Mouse (Mus musculus) neural tube, embryonic 11.5 days (tissue): ENCODE results near the gene Shc3. TPM values are rescaled to one million over a fixed set of nuclear protein-coding genes. Genes with fewer than 3 reads are reported as not detected.

Experiments used
- ATAC-seq: fragments of 200-750 bp; cut with Nextera tagmentation; 2 replicates; pipeline ENCODE4 v1.8.0; 2017; ENCODE audit warnings: moderate number of reproducible peaks, mild to moderate bottlenecking, moderate TSS enrichment, moderate library complexity; ENCODE audit not compliant: insufficient read depth, low FRiP score, low TSS enrichment
- DNase-seq: peaks from one replicate; pipeline ENCODE4 v3.0.0-alpha.2; 2015; ENCODE audit warnings: low spot score
- H3K27ac ChIP-seq: fragments of 300-500 bp; sonication (generic); 2 replicates; pipeline ENCODE4 v1.5.1; 2014; ENCODE audit warnings: low read depth, mild to moderate bottlenecking, low read length
- H3K27me3 ChIP-seq: fragments of 300-500 bp; sonication (generic); 2 replicates; pipeline ENCODE4 v1.6.1; 2014; ENCODE audit warnings: mild to moderate bottlenecking, low read length, mixed read lengths; ENCODE audit not compliant: control insufficient read depth, insufficient read depth
- H3K36me3 ChIP-seq: fragments of 300-500 bp; sonication (generic); 2 replicates; pipeline ENCODE4 v1.6.1; 2014; ENCODE audit warnings: mild to moderate bottlenecking, low read length, moderate library complexity, mixed read lengths; ENCODE audit not compliant: control insufficient read depth, insufficient read depth
- H3K4me1 ChIP-seq: fragments of 300-500 bp; sonication (generic); 2 replicates; pipeline ENCODE4 v1.6.1; 2014; ENCODE audit warnings: low read length, mixed read lengths; ENCODE audit not compliant: control insufficient read depth, insufficient read depth
- H3K4me2 ChIP-seq: fragments of 300-500 bp; sonication (generic); 2 replicates; pipeline ENCODE4 v1.6.1; 2014; ENCODE audit warnings: low read depth, mild to moderate bottlenecking, moderate library complexity
- H3K4me3 ChIP-seq: fragments of 300-500 bp; sonication (generic); 2 replicates; pipeline ENCODE4 v1.5.1; 2014; ENCODE audit warnings: low read depth, low read length
- H3K9ac ChIP-seq: fragments of 300-500 bp; sonication (generic); 2 replicates; pipeline ENCODE4 v1.6.1; 2014; ENCODE audit warnings: mild to moderate bottlenecking, low read length
- H3K9me3 ChIP-seq: fragments of 300-500 bp; sonication (generic); 2 replicates; pipeline ENCODE4 v1.6.1; 2016; ENCODE audit warnings: low read length; ENCODE audit not compliant: control insufficient read depth
- WGBS: fragments of 180-500 bp; shearing (Covaris S2); extraction: QIAGEN DNeasy Blood & Tissue Kit; methylation state at CpG from one replicate; pipeline ENCODE4 v1.1.7; 2014; 5-methylcytosine and 5-hydroxymethylcytosine counted together
- polyA plus RNA-seq: library from polyadenylated mRNA; unstranded; fragments of >200 nt; fragmentation: Nextera tagmentation; extraction: Ambion mirVana; gene quantifications from 2 replicates; pipeline ENCODE4 v1.2.1, GENCODE M21; 2014

Shc3 gene
- polyA plus RNA-seq, 1 experiment from 2014 or later = 2.9 TPM

DNA sequence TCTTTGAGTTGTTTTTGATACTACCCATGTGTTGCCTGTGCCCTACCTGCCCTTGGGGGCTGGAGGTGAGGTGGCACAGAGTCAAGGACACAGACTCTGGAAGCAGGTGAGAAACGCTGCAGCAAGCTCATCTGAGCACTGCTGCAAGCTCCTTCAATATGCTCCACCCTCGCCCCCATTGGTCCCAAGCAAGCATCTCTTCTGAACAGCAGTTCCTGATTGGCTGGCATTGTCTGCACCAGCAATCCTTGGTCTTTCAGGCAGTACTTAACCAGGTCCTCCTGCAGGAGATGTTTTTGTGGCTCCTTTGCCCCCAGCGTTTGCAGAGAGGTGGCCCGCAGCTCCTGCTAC lies 34.6 kb upstream of the Shc3 start:
- no peaks in the 10 kb centered on the region for H3K27me3 ChIP-seq
- H3K36me3 ChIP-seq = no peaks in the 10 kb centered on the region
- H3K4me2 ChIP-seq = no peak overlapping the region
- DNase-seq = no peak
- 0 out of 2 replicates have a peak, but pooled peaks cover 5% of the 10 kb centered on the region for H3K4me1 ChIP-seq
- H3K4me3 ChIP-seq = no peak overlapping the region
- H3K9me3 ChIP-seq = no peaks in the 10 kb centered on the region
- H3K27ac ChIP-seq = no peak overlapping the region
- no peak for ATAC-seq
- WGBS = 43% methylated on average over 4 of the region's 4 CpGs
- H3K9ac ChIP-seq = no peak overlapping the region

DNA sequence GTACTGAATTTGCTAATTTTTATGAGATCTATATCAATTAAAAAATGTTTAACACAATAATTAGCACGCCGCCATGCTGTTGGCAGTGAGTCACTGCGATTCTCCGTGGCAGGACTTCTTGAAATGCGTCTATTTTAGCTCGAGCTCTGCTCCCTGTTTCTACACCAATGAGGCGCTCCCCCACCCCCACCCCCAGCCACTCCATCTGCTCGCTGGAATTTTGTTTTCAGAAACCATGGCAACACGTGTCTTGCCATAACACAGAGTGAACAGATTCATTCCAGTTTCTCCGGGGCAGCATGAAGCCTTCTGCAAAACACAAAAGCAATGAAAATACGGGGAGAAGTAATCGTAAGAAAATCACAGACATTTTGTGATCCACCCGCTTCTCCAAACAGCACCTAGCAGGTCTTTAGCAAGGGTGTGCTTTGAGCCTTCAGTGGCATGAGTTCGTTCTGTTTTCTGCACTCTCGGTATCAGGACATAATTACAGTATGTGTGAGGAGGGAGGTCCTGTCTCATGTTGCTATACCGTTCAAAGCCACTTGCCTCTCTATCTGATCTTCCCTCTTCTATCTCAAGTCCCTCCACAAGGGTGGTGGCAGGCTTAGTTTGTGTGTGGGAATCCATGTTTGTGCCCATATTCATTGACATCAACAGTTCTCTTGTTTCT lies 34.1 kb upstream of the Shc3 start:
- Histone ChIP-seq H3K4me1 (0 out of 2 replicates have a peak, but pooled peaks cover 5% of the 10 kb centered on the region), H3K4me2 (peak overlapping the region; percentile 25; the same call in 1 of the 2 replicates), H3K36me3 (no peaks in the 10 kb centered on the region), H3K4me3 (no peak overlapping the region), H3K27me3 (no peaks in the 10 kb centered on the region), H3K9me3 (no peaks in the 10 kb centered on the region), H3K27ac (no peak overlapping the region), H3K9ac (peak overlapping the region; percentile 9; the same call in 1 of the 2 replicates)
- ATAC-seq (peak; percentile 60; the same call in 1 of the 2 replicates), DNase-seq (peak; percentile 66)
- 36% methylated on average over 16 of the region's 16 CpGs for WGBS

DNA sequence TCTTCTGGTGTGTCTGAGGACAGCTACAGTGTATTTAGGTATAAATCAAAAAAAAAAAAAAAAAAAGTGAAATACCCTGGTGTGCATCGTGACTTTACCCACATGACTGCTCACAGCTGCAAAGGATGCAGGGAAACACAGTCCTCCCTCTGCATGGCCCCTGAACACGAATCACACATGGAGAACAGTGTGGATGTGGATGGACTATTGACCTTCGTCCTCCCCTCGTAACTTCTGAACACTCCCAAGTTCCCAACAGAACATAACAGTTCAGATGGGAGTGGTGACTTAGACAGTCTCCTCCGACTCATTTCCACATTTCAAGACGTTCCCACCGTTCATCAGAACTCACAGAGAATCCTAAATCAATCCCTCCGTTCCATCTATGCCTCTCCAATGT lies 33.5 kb upstream of the Shc3 start:
- WGBS = 80% methylated on average over 8 of the region's 8 CpGs
- Histone ChIP-seq H3K9me3 (no peaks in the 10 kb centered on the region), H3K27ac (no peak overlapping the region), H3K36me3 (no peaks in the 10 kb centered on the region), H3K4me2 (no peak overlapping the region), H3K27me3 (no peaks in the 10 kb centered on the region), H3K4me3 (no peak overlapping the region), H3K9ac (no peak overlapping the region), H3K4me1 (0 out of 2 replicates have a peak, but pooled peaks cover 5% of the 10 kb centered on the region)
- DNase-seq (no peak), ATAC-seq (peak; percentile 48; the same call in 1 of the 2 replicates)

DNA sequence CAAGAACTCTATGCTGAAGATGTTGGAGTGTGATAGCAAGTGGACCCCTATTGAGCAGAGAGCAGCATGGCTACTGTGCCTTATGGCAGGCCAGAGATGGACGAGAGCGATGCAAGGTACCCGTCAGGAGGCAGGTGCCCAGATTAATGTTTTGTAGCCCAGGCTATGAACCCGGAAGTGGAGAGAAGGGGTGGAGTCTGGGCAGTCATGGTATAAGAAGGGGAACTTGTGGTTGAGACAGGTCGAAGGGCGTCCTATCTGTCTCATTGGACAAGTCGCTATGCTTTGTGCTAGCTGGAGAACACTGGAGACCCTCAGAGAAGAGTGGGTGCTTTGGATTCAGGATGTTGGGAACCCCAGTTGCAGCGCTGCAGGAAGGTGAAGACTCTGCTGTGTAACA lies 30.9 kb upstream of the Shc3 start:
- no peak overlapping the region for H3K27ac ChIP-seq
- H3K4me3 ChIP-seq = no peak overlapping the region
- no peak overlapping the region for H3K9ac ChIP-seq
- no peaks in the 10 kb centered on the region for H3K36me3 ChIP-seq
- no peak overlapping the region for H3K4me2 ChIP-seq
- DNase-seq = no peak
- H3K9me3 ChIP-seq = no peaks in the 10 kb centered on the region
- no peak for ATAC-seq
- WGBS = 88% methylated on average over 8 of the region's 8 CpGs
- H3K27me3 ChIP-seq = no peaks in the 10 kb centered on the region
- peaks cover 5% of the 10 kb centered on the region; the same call in 1 of the 2 replicates for H3K4me1 ChIP-seq

DNA sequence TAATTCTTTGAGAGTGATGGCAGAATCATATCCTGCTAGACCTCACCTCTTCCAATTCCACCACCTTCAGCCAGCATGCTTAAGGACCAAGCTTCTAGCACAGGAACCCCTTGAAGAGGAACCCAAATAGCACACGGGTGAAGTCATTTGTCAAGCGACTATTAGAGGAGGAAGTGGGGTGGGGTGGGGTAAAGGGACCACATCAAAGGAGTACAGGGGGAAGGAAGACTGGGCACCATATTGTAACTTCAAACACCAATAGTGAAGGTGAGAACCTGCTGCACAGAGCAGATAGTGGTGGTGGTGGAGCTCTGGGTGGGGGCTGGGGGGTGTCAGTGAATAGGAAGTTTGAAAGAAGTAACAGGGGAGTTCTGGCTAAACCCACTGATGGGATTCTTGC lies 28.8 kb upstream of the Shc3 start:
- no peak for DNase-seq
- Histone ChIP-seq H3K27me3 (no peaks in the 10 kb centered on the region), H3K4me3 (no peak overlapping the region), H3K9ac (no peak overlapping the region), H3K4me1 (peaks cover 5% of the 10 kb centered on the region; the same call in 1 of the 2 replicates), H3K27ac (no peak overlapping the region), H3K4me2 (no peak overlapping the region), H3K36me3 (no peaks in the 10 kb centered on the region), H3K9me3 (no peaks in the 10 kb centered on the region)
- 49% methylated on average over 2 of the region's 2 CpGs for WGBS
- ATAC-seq = no peak

DNA sequence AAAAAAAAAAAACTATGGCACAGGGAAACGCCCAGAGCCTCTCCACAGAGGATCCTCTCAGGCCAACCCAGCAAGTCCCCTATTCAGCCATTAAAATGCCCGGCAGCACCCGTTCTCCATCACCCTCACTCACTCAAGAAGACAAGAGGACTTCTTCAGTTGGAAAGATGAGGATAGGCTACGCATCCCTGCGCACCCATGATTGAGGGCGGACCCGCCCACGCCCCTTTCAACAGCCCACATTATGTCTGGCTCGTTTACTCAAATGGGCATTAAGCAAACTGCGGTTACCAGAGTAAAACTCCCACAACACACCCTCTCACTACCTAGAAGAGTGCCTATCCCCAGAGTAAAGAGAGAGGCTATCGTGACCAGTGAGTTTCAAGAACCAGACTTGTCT lies 26.2 kb upstream of the Shc3 start:
- Histone ChIP-seq H3K9ac (no peak overlapping the region), H3K4me2 (peak overlapping the region; percentile 88), H3K36me3 (no peaks in the 10 kb centered on the region), H3K27ac (no peak overlapping the region), H3K4me3 (no peak overlapping the region; the same call in 1 of the 2 replicates), H3K9me3 (no peaks in the 10 kb centered on the region), H3K4me1 (peaks cover 5% of the 10 kb centered on the region; the same call in 1 of the 2 replicates), H3K27me3 (no peaks in the 10 kb centered on the region)
- DNase-seq = peak; percentile 45
- 27% methylated on average over 11 of the region's 11 CpGs for WGBS
- peak; percentile 38; the same call in 1 of the 2 replicates for ATAC-seq

DNA sequence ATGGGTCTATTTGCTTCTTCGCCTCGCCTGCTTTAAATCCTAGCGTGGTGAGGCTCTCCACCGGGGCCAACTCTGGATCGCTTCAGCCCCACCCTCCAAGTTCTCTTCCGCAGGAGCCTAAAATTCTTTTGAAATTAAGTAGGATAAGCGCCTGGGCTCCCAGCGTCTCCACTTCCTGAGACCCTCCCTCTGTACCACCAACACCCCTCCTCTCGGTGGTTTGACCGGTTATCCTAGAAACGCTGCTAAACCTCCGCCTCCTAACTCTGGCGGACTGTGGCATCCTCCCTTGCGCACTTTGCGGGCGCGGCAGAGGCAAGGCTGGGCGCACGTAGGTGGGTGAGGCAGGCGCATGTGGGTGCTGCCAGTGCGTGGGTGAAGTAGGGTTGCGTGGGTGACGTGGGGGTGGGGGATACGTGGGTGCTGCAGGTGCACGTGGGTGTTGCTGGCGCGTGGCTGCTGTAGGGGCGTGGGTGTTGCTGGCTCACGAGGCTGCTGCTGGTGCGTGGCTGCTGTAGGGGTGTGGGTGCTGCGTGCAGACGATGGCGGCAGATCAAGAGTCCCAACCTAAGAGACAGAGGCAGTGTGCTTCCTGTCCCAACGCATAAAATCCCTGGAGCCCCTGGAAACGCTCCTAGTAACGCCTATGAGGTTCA lies 25.6 kb upstream of the Shc3 start:
- peak overlapping the region; percentile 88 for H3K4me2 ChIP-seq
- no peak overlapping the region for H3K27ac ChIP-seq
- H3K9me3 ChIP-seq = no peaks in the 10 kb centered on the region
- H3K9ac ChIP-seq = peak overlapping the region; percentile 35
- H3K4me1 ChIP-seq = peaks cover 5% of the 10 kb centered on the region; the same call in 1 of the 2 replicates
- no peaks in the 10 kb centered on the region for H3K36me3 ChIP-seq
- peak overlapping the region; percentile 40 for H3K4me3 ChIP-seq
- 1% methylated on average over 36 of the region's 36 CpGs for WGBS
- DNase-seq (peak; percentile 55), ATAC-seq (peak; percentile 31; the same call in 1 of the 2 replicates)
- H3K27me3 ChIP-seq = no peaks in the 10 kb centered on the region

DNA sequence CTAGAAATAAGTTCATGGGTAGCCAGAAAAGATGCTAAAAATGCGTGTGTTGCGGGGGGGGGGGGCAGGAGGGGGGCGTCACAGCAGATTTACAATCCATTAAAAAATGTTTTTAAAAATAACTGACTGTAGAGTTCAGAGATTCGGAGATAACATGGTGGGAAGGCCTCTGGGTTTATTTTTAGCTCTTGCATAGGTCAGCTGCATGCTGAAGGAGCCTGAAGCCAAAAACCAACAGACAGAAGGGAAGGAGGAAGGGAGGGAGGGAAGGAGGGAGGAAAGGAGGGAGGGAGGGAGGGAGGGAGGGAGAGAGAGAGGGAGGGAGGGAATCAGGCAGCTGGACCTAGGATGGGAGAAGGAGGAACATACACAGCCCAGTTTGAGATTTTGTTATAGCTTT lies 18.8 kb upstream of the Shc3 start:
- DNase-seq (no peak), ATAC-seq (no peak)
- H3K4me2 ChIP-seq = no peak overlapping the region
- no peak overlapping the region for H3K9ac ChIP-seq
- H3K27me3 ChIP-seq = no peaks in the 10 kb centered on the region
- H3K4me3 ChIP-seq = no peak overlapping the region
- H3K36me3 ChIP-seq = no peaks in the 10 kb centered on the region
- 91% methylated on average over 3 of the region's 4 CpGs for WGBS
- no peaks in the 10 kb centered on the region for H3K9me3 ChIP-seq
- no peaks in the 10 kb centered on the region for H3K4me1 ChIP-seq
- no peak overlapping the region for H3K27ac ChIP-seq

DNA sequence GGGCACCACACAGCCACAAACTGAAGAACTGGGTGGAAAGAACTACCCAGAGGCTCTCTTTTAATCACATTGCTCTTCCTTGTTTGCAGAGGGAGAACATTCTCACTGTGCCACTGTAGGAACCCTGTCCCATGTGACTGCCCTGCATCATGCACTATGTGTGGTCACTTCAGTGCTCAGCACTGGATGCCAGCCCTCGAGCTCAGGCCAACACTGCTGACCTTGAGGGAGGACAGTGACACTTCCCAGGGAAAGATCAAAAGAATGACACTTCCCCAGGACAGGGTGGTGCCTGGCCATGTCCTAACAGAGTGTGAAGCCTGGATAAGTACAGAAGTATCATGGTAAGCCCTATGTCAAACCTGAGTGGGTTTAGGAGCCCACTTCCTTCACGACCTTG lies 13.0 kb upstream of the Shc3 start:
- Histone ChIP-seq H3K36me3 (no peaks in the 10 kb centered on the region), H3K9me3 (no peaks in the 10 kb centered on the region), H3K27me3 (no peaks in the 10 kb centered on the region), H3K4me1 (peaks cover 6% of the 10 kb centered on the region), H3K4me2 (no peak overlapping the region), H3K4me3 (no peak overlapping the region), H3K9ac (no peak overlapping the region), H3K27ac (no peak overlapping the region)
- DNase-seq (no peak), ATAC-seq (no peak)
- WGBS = 65% methylated on average over 2 of the region's 2 CpGs
